Mouse (Mus musculus) intestine, postnatal 0 days (tissue): ENCODE measurements around the gene Stac3. TPM values are rescaled to one million over a fixed set of nuclear protein-coding genes. Genes with fewer than 3 reads are reported as not detected.

Experiments
- ATAC-seq: fragments of 200-750 bp; cut with Nextera tagmentation; 2 replicates; pipeline ENCODE4 v1.8.0; 2017; ENCODE audit warnings: mild to moderate bottlenecking, moderate TSS enrichment, moderate library complexity
- H3K27ac ChIP-seq: fragments of 300-500 bp; sonication (generic); 2 replicates; pipeline ENCODE4 v1.5.1; 2014; ENCODE audit warnings: mild to moderate bottlenecking, low read depth, low read length, moderate library complexity
- H3K27me3 ChIP-seq: fragments of 300-500 bp; sonication (generic); replicated peaks from 2 replicates; pipeline ENCODE4 v1.6.1; 2014; ENCODE audit warnings: low read length, mixed read lengths; ENCODE audit not compliant: control insufficient read depth, insufficient read depth
- H3K36me3 ChIP-seq: fragments of 300-500 bp; sonication (generic); 2 replicates; pipeline ENCODE4 v1.6.1; 2014; ENCODE audit warnings: mild to moderate bottlenecking, moderate library complexity; ENCODE audit not compliant: control insufficient read depth, insufficient read depth
- H3K4me1 ChIP-seq: fragments of 300-500 bp; sonication (generic); replicated peaks from 2 replicates; pipeline ENCODE4 v1.6.1; 2014; ENCODE audit warnings: antibody characterized with exemption, low read length, mixed read lengths; ENCODE audit not compliant: control insufficient read depth, insufficient read depth
- H3K4me2 ChIP-seq: fragments of 300-500 bp; sonication (generic); replicated peaks from 2 replicates; pipeline ENCODE4 v1.6.1; 2014; ENCODE audit warnings: low read depth, mild to moderate bottlenecking, moderate library complexity
- H3K4me3 ChIP-seq: fragments of 300-500 bp; sonication (generic); 2 replicates; pipeline ENCODE4 v1.5.1; 2014; ENCODE audit warnings: low read depth, low read length
- H3K9ac ChIP-seq: fragments of 300-500 bp; sonication (generic); 2 replicates; pipeline ENCODE4 v1.6.1; 2014; ENCODE audit warnings: mild to moderate bottlenecking, low read depth, low read length
- H3K9me3 ChIP-seq: fragments of 300-500 bp; sonication (generic); 2 replicates; pipeline ENCODE4 v1.6.1; 2016; ENCODE audit warnings: mixed run types; ENCODE audit not compliant: control insufficient read depth
- CTCF ChIP-seq: sonication (generic); IDR thresholded peaks from 2 replicates; pipeline ENCODE4 v1.5.1; 2016; ENCODE audit warnings: low read depth, mild to moderate bottlenecking, control low read depth, antibody characterized with exemption, moderate library complexity
- WGBS: fragments of 180-500 bp; shearing (Covaris S2); extraction: QIAGEN DNeasy Blood & Tissue Kit; methylation state at CpG from one replicate; pipeline ENCODE4 v1.1.7; 2014; 5-methylcytosine and 5-hydroxymethylcytosine counted together
- polyA plus RNA-seq: library from polyadenylated mRNA; unstranded; fragments of >200 nt; fragmentation: Nextera tagmentation; extraction: Ambion mirVana; gene quantifications from 2 replicates; pipeline ENCODE4 v1.2.1, GENCODE M21; 2015

Stac3 gene
- polyA plus RNA-seq, 1 experiment from 2014 or later, result 0.17 TPM

- H3K9me3 ChIP-seq, result no peaks in the 10 kb centered on the region
- peaks cover 3% of the 10 kb centered on the region; the same call in 1 of the 2 replicates for H3K4me1 ChIP-seq
- WGBS, result 32% methylated on average over 7 of the region's 7 CpGs
- H3K4me2 ChIP-seq, result no peak overlapping the region
- H3K27ac ChIP-seq, result no peak overlapping the region
- H3K36me3 ChIP-seq, result peaks cover 46% of the 10 kb centered on the region
- no peak overlapping the region for H3K4me3 ChIP-seq
- peak; percentile 92 for TF ChIP-seq CTCF
- peaks cover 40% of the 10 kb centered on the region for H3K27me3 ChIP-seq
- H3K9ac ChIP-seq, result no peak overlapping the region
- peak; percentile 17; the same call in 1 of the 2 replicates for ATAC-seq
Measured at GRCm38 (mm10) chr10:127537854-127538583, 36.5 kb downstream of the Stac3 start.

- no peaks in the 10 kb centered on the region for H3K9me3 ChIP-seq
- no peak for ATAC-seq
- H3K4me1 ChIP-seq, result no peaks in the 10 kb centered on the region
- peaks cover 5% of the 10 kb centered on the region for H3K27me3 ChIP-seq
- H3K9ac ChIP-seq, result no peak overlapping the region
- WGBS, result 86% methylated on average over 8 of the region's 8 CpGs
- no peak overlapping the region for H3K27ac ChIP-seq
- no peak overlapping the region for H3K4me2 ChIP-seq
- no peak for TF ChIP-seq CTCF
- H3K4me3 ChIP-seq, result no peak overlapping the region
- peaks cover 73% of the 10 kb centered on the region for H3K36me3 ChIP-seq
Measured at GRCm38 (mm10) chr10:127541510-127541909, 40.0 kb downstream of the Stac3 start.

GRCm38 (mm10) chr10:127542084-127542483, 40.6 kb downstream of the Stac3 start:
- Histone ChIP-seq H3K9me3 (no peaks in the 10 kb centered on the region), H3K36me3 (peaks cover 78% of the 10 kb centered on the region)
- 83% methylated on average over 13 of the region's 13 CpGs for WGBS

GRCm38 (mm10) chr10:127542720-127543119, 41.2 kb downstream of the Stac3 start:
- no peaks in the 10 kb centered on the region for H3K9me3 ChIP-seq

More at GRCm38 (mm10) chr10:127542084-127542483, 40.6 kb downstream of the Stac3 start:
- Histone ChIP-seq H3K4me1 (no peaks in the 10 kb centered on the region), H3K9ac (no peak overlapping the region), H3K4me2 (no peak overlapping the region), H3K27ac (no peak overlapping the region), H3K4me3 (no peak overlapping the region), H3K27me3 (no peaks in the 10 kb centered on the region; the same call in 1 of the 2 replicates)
- no peak for TF ChIP-seq CTCF
- no peak for ATAC-seq

GRCm38 (mm10) chr10:127543916-127544315, 42.4 kb downstream of the Stac3 start:
- H3K4me1 ChIP-seq, result no peaks in the 10 kb centered on the region

More at GRCm38 (mm10) chr10:127542720-127543119, 41.2 kb downstream of the Stac3 start:
- Histone ChIP-seq H3K4me1 (no peaks in the 10 kb centered on the region), H3K36me3 (peaks cover 85% of the 10 kb centered on the region), H3K9ac (no peak overlapping the region), H3K27me3 (no peaks in the 10 kb centered on the region), H3K4me2 (no peak overlapping the region), H3K4me3 (no peak overlapping the region), H3K27ac (no peak overlapping the region)
- ATAC-seq, result no peak
- 60% methylated on average over 6 of the region's 6 CpGs for WGBS
- no peak for TF ChIP-seq CTCF

GRCm38 (mm10) chr10:127544375-127544774, 42.9 kb downstream of the Stac3 start:
- no peaks in the 10 kb centered on the region for H3K4me1 ChIP-seq
- WGBS, result 91% methylated on average over 20 of the region's 20 CpGs
- no peak for TF ChIP-seq CTCF
- no peaks in the 10 kb centered on the region for H3K9me3 ChIP-seq
- no peak overlapping the region for H3K4me2 ChIP-seq
- no peaks in the 10 kb centered on the region for H3K27me3 ChIP-seq
- H3K4me3 ChIP-seq, result no peak overlapping the region
- H3K9ac ChIP-seq, result no peak overlapping the region
- peaks cover 90% of the 10 kb centered on the region for H3K36me3 ChIP-seq
- no peak for ATAC-seq
- no peak overlapping the region for H3K27ac ChIP-seq

More at GRCm38 (mm10) chr10:127543916-127544315, 42.4 kb downstream of the Stac3 start:
- no peak overlapping the region for H3K27ac ChIP-seq
- H3K9me3 ChIP-seq, result no peaks in the 10 kb centered on the region
- no peaks in the 10 kb centered on the region for H3K27me3 ChIP-seq
- no peak overlapping the region for H3K9ac ChIP-seq
- WGBS, result 79% methylated on average over 3 of the region's 3 CpGs
- H3K4me3 ChIP-seq, result no peak overlapping the region
- peaks cover 90% of the 10 kb centered on the region for H3K36me3 ChIP-seq
- H3K4me2 ChIP-seq, result no peak overlapping the region
- TF ChIP-seq CTCF, result no peak
- no peak for ATAC-seq
